Mouse (Mus musculus) liver, embryonic 14 days (tissue): ENCODE measurements around the gene Paxip1. TPM values are rescaled to one million over a fixed set of nuclear protein-coding genes. Genes with fewer than 3 reads are reported as not detected.

Source experiments
- polyA plus RNA-seq: library from polyadenylated mRNA; depleted of rRNA; stranded (reverse); fragments of >200 nt; gene quantifications from 2 replicates; pipeline ENCODE4 v1.2.3, GENCODE M21; 2012; rRNA removed

Paxip1 gene
- 23.1 and 27.3 TPM in 2 replicates for polyA plus RNA-seq

DNA sequence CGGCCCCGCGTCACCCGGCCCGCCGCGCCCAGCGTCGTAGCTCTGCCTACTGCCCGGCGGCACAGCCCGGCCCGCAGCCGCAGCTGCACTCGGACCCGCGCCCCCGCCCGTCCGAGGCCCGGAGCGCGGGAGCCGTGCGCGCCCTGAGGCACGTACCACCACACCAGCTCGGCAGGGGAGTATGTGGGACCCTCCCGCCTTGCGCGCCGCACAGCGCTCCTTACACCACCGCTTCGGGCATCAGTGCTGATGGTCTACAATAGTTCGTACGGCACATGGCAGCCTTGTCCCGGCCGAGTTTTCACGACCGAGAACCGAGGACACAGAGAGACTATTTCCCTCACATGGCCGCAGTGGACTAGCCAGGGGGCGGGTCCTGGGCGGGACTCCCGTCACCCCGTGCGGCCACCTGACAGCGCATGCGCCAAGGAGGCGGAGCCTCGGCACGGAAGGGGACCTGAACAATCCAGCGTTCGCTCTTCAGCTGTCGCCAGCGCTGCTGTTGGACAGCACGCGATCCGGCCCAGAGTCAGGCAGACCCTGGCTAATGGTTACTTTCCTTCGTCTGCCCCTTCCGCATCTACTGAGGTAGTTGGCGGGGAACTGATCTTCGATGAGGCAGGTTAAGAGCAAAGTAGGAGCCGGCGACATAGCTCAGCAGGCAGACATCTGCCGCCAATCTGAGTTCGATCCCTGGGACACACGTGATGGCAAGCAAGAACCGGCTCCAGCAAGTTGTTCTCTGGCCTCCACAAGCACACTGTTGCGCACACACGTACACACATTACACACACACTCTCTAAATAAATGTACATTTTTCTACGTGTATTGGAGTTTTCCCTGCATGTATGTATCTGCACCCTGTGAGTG is at the start of gene Paxip1:
Gene Paxip1, minus strand, starts transcription at position 389 of the 870 bp plus-strand sequence.

Other genes starting within 250 kb of the Paxip1 start
- not detected in 2 replicates for gene Htr5a, start 50.5 kb upstream of the Paxip1 start, polyA plus RNA-seq